Mouse (Mus musculus) MN1 (cell line): ENCODE results near the gene Krtdap.

Source experiments
- DNase-seq: peaks from one replicate; pipeline ENCODE4 v3.0.0-alpha.2; 2016; ENCODE audit warnings: low spot score

Gene Krtdap

GRCm38 (mm10) chr7:30837277-30837676, 49.6 kb downstream of the Krtdap start:
- DNase-seq = no peak

GRCm38 (mm10) chr7:30840306-30840705, 52.6 kb downstream of the Krtdap start:
- peak; percentile 58 for DNase-seq
